ENCODE assay signal across 15 mouse cellular contexts in genomic region chr17:9258646-9259170, GRCm38 (mm10).
A peak's percentile ranks its signal among the peaks of the same experiment; 100 is the strongest.
DNase-seq lines count a peak whose midpoint lies in the region; ATAC-seq lines count a peak whose summit lies in the region.
"Had no signal": no experiment of that assay in that cellular context is flagged by ENCODE, and none has a peak within 500 bp of the region (broad histone marks: within the 10 kb centered on the region; RNA-seq: fewer than 3 reads in every experiment).

No protein-coding gene starts in this region.

- peak; percentile 24 for DNase-seq in cerebellum, adult 9-10 months
- peak; percentile 24 for DNase-seq in layer of hippocampus, adult 11-12 months (ENCODE audit: low spot score)
- DNase-seq in layer of hippocampus, postnatal 10 days (ENCODE audit: low spot score in 2 of 2): no peak
- peak; percentile 7 to 31 for DNase-seq in right cerebral cortex, adult 2 months (ENCODE audit: low spot score in 2 of 2)
- DNase-seq in right cerebral cortex, postnatal 25 days: no peak
- DNase-seq in embryo, embryonic 9.5 days (ENCODE audit: extremely low spot score): no peak
- DNase-seq: kidney, adult 2 months; kidney, postnatal 4 days; thymus, postnatal 25 days had no signal

- H3K36me3 ChIP-seq in midbrain, embryonic 13.5 days: no peaks in the 10 kb centered on the region
- H3K36me3 ChIP-seq: hindbrain, embryonic 15.5 days; limb, embryonic 13.5 days; midbrain, embryonic 10.5 days had no signal

- no peak overlapping the region for H3K4me3 ChIP-seq in midbrain, embryonic 13.5 days (replicated peaks)
- H3K4me3 ChIP-seq: hindbrain, embryonic 15.5 days; limb, embryonic 13.5 days; midbrain, embryonic 10.5 days had no signal

- 72% methylated on average over 5 of the region's 5 CpGs for WGBS in midbrain, embryonic 13.5 days

- H3K4me2 ChIP-seq in midbrain, embryonic 13.5 days (replicated peaks): no peak overlapping the region
- H3K4me2 ChIP-seq: hindbrain, embryonic 15.5 days; limb, embryonic 13.5 days had no signal

- no peak for ATAC-seq in cerebellum, adult (ENCODE audit: insufficient number of reproducible peaks, low FRiP score, low TSS enrichment)
- ATAC-seq in midbrain, embryonic 13.5 days: no peak
- ATAC-seq: Patski had no signal

- no peaks in the 10 kb centered on the region for H3K4me1 ChIP-seq in midbrain, embryonic 13.5 days (replicated peaks)
- H3K4me1 ChIP-seq: hindbrain, embryonic 15.5 days; limb, embryonic 13.5 days; midbrain, embryonic 10.5 days had no signal

- no peaks in the 10 kb centered on the region for H3K27me3 ChIP-seq in midbrain, embryonic 13.5 days
- H3K27me3 ChIP-seq: hindbrain, embryonic 15.5 days; limb, embryonic 13.5 days had no signal

- H3K27ac ChIP-seq in midbrain, embryonic 13.5 days: no peak overlapping the region
- H3K27ac ChIP-seq: limb, embryonic 13.5 days; midbrain, embryonic 10.5 days had no signal

- H3K9me3 ChIP-seq in midbrain, embryonic 13.5 days: peaks cover 5% of the 10 kb centered on the region; the same call in 1 of the 2 replicates
- H3K9me3 ChIP-seq: hindbrain, embryonic 15.5 days; limb, embryonic 13.5 days; midbrain, embryonic 10.5 days had no signal

- H3K9ac ChIP-seq in midbrain, embryonic 13.5 days (replicated peaks): no peak overlapping the region
- H3K9ac ChIP-seq: hindbrain, embryonic 15.5 days; limb, embryonic 13.5 days had no signal

Comparison
In these comparisons a context has a peak if more than half of its experiments do, and no peak if none do; other contexts are left out.
1. DNase-seq: peak in cerebellum, adult 9-10 months (single experiment), layer of hippocampus, adult 11-12 months (single experiment) and right cerebral cortex, adult 2 months (2 of 2); none in layer of hippocampus, postnatal 10 days (0 of 2), right cerebral cortex, postnatal 25 days (single experiment) and embryo, embryonic 9.5 days (single experiment).